Mouse (Mus musculus): ENCODE data around the gene Crat. TPM values are rescaled to one million over a fixed set of nuclear protein-coding genes. Genes with fewer than 3 reads are reported as not detected.

The Crat gene
- 22.5 and 23.7 TPM in 2 replicates for polyA plus RNA-seq (2016; fragmentation: Nextera tagmentation; extraction: Ambion mirVana)

- DNase-seq (ENCODE audit: low spot score) = peak; percentile 86
- peaks cover 56% of the 10 kb centered on the region for H3K4me1 ChIP-seq
- peaks cover 18% of the 10 kb centered on the region for H3K27me3 ChIP-seq (ENCODE audit: low read depth, poor library complexity, severe bottlenecking)
- under 1% methylated on average over 58 of the region's 58 CpGs for WGBS
- H3K9me3 ChIP-seq (replicated peaks) = no peaks in the 10 kb centered on the region
- H3K4me3 ChIP-seq = peak within 1 kb of the TSS; percentile 94
- H3K27ac ChIP-seq (replicated peaks) = peak within 1 kb of the TSS; percentile 99
- peaks cover 22% of the 10 kb centered on the region for H3K36me3 ChIP-seq
Observed at GRCm38 (mm10) chr2:30415157-30415935, at the start of gene Crat. Crat (minus strand) TSS chr2:30415813.

- H3K4me3 ChIP-seq = peak overlapping the region; percentile 33
- H3K9me3 ChIP-seq (replicated peaks) = no peaks in the 10 kb centered on the region
- 0 out of 2 replicates have a peak overlapping the region, but pooled peaks have one; percentile 43 for H3K27ac ChIP-seq (replicated peaks)
- DNase-seq (ENCODE audit: low spot score) = no peak
- H3K36me3 ChIP-seq = no peaks in the 10 kb centered on the region
- peaks cover 23% of the 10 kb centered on the region for H3K27me3 ChIP-seq (ENCODE audit: low read depth, poor library complexity, severe bottlenecking)
- peaks cover 37% of the 10 kb centered on the region for H3K4me1 ChIP-seq
- WGBS = 70% methylated on average over 5 of the region's 5 CpGs
Observed at GRCm38 (mm10) chr2:30464411-30464810, 48.8 kb upstream of the Crat start.

GRCm38 (mm10) chr2:30463904-30464330 lies 48.3 kb upstream of the Crat start:
- H3K4me1 ChIP-seq = peaks cover 32% of the 10 kb centered on the region
- peak overlapping the region; percentile 33 for H3K4me3 ChIP-seq
- peak overlapping the region; percentile 64 for H3K27ac ChIP-seq (replicated peaks)
- H3K27me3 ChIP-seq (ENCODE audit: low read depth, poor library complexity, severe bottlenecking) = peaks cover 18% of the 10 kb centered on the region
- peak; percentile 54 for DNase-seq (ENCODE audit: low spot score)
- H3K9me3 ChIP-seq (replicated peaks) = no peaks in the 10 kb centered on the region
- 6% methylated on average over 9 of the region's 9 CpGs for WGBS
- H3K36me3 ChIP-seq = peaks cover 3% of the 10 kb centered on the region

- Histone ChIP-seq H3K36me3 (peaks cover 7% of the 10 kb centered on the region), H3K4me3 (peak overlapping the region; percentile 33; the same call in 1 of the 2 replicates), H3K27ac (replicated peaks) (peak overlapping the region; percentile 64), H3K4me1 (peaks cover 26% of the 10 kb centered on the region), H3K9me3 (replicated peaks) (no peaks in the 10 kb centered on the region), H3K27me3 (ENCODE audit: low read depth, poor library complexity, severe bottlenecking) (peaks cover 13% of the 10 kb centered on the region)
- 30% methylated on average over 5 of the region's 5 CpGs for WGBS
- DNase-seq (ENCODE audit: low spot score) = no peak
Observed at GRCm38 (mm10) chr2:30463341-30463761, 47.7 kb upstream of the Crat start.

- H3K27me3 ChIP-seq (ENCODE audit: low read depth, poor library complexity, severe bottlenecking) = no peaks in the 10 kb centered on the region
- peaks cover 23% of the 10 kb centered on the region for H3K4me1 ChIP-seq
- H3K4me3 ChIP-seq = no peak overlapping the region
- no peaks in the 10 kb centered on the region for H3K9me3 ChIP-seq (replicated peaks)
- DNase-seq (ENCODE audit: low spot score) = no peak
- H3K36me3 ChIP-seq = peaks cover 7% of the 10 kb centered on the region
- WGBS = 91% methylated on average over 6 of the region's 6 CpGs
- no peak overlapping the region for H3K27ac ChIP-seq (replicated peaks)
Observed at GRCm38 (mm10) chr2:30459241-30459640, 43.6 kb upstream of the Crat start.

GRCm38 (mm10) chr2:30458349-30458748 lies 42.7 kb upstream of the Crat start:
- H3K27ac ChIP-seq (replicated peaks) = no peak overlapping the region
- H3K4me1 ChIP-seq = peaks cover 17% of the 10 kb centered on the region
- H3K9me3 ChIP-seq (replicated peaks) = no peaks in the 10 kb centered on the region
- H3K4me3 ChIP-seq = no peak overlapping the region
- no peak for DNase-seq (ENCODE audit: low spot score)
- H3K36me3 ChIP-seq = peaks cover 10% of the 10 kb centered on the region
- no peaks in the 10 kb centered on the region for H3K27me3 ChIP-seq (ENCODE audit: low read depth, poor library complexity, severe bottlenecking)
- WGBS = 91% methylated on average over 6 of the region's 6 CpGs

- Histone ChIP-seq H3K27me3 (ENCODE audit: low read depth, poor library complexity, severe bottlenecking) (no peaks in the 10 kb centered on the region), H3K36me3 (peaks cover 14% of the 10 kb centered on the region), H3K4me1 (peaks cover 20% of the 10 kb centered on the region), H3K4me3 (no peak overlapping the region), H3K9me3 (replicated peaks) (no peaks in the 10 kb centered on the region), H3K27ac (replicated peaks) (peak overlapping the region; percentile 19; the same call in 1 of the 2 replicates)
- DNase-seq (ENCODE audit: low spot score) = no peak
- 84% methylated on average over 13 of the region's 13 CpGs for WGBS
Observed at GRCm38 (mm10) chr2:30456104-30456980, 40.7 kb upstream of the Crat start.

GRCm38 (mm10) chr2:30454587-30454986 lies 39.0 kb upstream of the Crat start:
- DNase-seq (ENCODE audit: low spot score) = no peak
- H3K27me3 ChIP-seq (ENCODE audit: low read depth, poor library complexity, severe bottlenecking) = no peaks in the 10 kb centered on the region
- no peak overlapping the region for H3K4me3 ChIP-seq
- peaks cover 8% of the 10 kb centered on the region for H3K9me3 ChIP-seq (replicated peaks)
- H3K27ac ChIP-seq (replicated peaks) = no peak overlapping the region
- H3K36me3 ChIP-seq = peaks cover 27% of the 10 kb centered on the region
- 91% methylated on average over 5 of the region's 5 CpGs for WGBS
- peaks cover 20% of the 10 kb centered on the region for H3K4me1 ChIP-seq

GRCm38 (mm10) chr2:30453570-30453969 lies 38.0 kb upstream of the Crat start:
- Histone ChIP-seq H3K9me3 (replicated peaks) (peaks cover 17% of the 10 kb centered on the region), H3K27me3 (ENCODE audit: low read depth, poor library complexity, severe bottlenecking) (no peaks in the 10 kb centered on the region), H3K4me1 (peaks cover 20% of the 10 kb centered on the region), H3K4me3 (no peak overlapping the region), H3K36me3 (peaks cover 30% of the 10 kb centered on the region), H3K27ac (replicated peaks) (peak overlapping the region; percentile 50)
- 82% methylated on average over 3 of the region's 3 CpGs for WGBS
- no peak for DNase-seq (ENCODE audit: low spot score)

GRCm38 (mm10) chr2:30451525-30451924 lies 35.9 kb upstream of the Crat start:
- Histone ChIP-seq H3K27ac (replicated peaks) (no peak overlapping the region), H3K4me3 (no peak overlapping the region), H3K4me1 (peaks cover 24% of the 10 kb centered on the region), H3K36me3 (peaks cover 50% of the 10 kb centered on the region), H3K9me3 (replicated peaks) (peaks cover 17% of the 10 kb centered on the region), H3K27me3 (ENCODE audit: low read depth, poor library complexity, severe bottlenecking) (no peaks in the 10 kb centered on the region)
- 83% methylated on average over 3 of the region's 3 CpGs for WGBS
- DNase-seq (ENCODE audit: low spot score) = no peak

- 77% methylated on average over 1 of the region's 1 CpGs for WGBS
- Histone ChIP-seq H3K4me3 (no peak overlapping the region), H3K27me3 (ENCODE audit: low read depth, poor library complexity, severe bottlenecking) (no peaks in the 10 kb centered on the region), H3K27ac (replicated peaks) (no peak overlapping the region), H3K4me1 (peaks cover 30% of the 10 kb centered on the region), H3K36me3 (peaks cover 60% of the 10 kb centered on the region), H3K9me3 (replicated peaks) (peaks cover 17% of the 10 kb centered on the region)
- DNase-seq (ENCODE audit: low spot score) = no peak
Observed at GRCm38 (mm10) chr2:30450530-30450929, 34.9 kb upstream of the Crat start.

GRCm38 (mm10) chr2:30448371-30448770 lies 32.8 kb upstream of the Crat start:
- Histone ChIP-seq H3K9me3 (replicated peaks) (peaks cover 17% of the 10 kb centered on the region), H3K4me3 (no peak overlapping the region), H3K27ac (replicated peaks) (0 out of 2 replicates have a peak overlapping the region, but pooled peaks have one; percentile 13), H3K4me1 (peaks cover 48% of the 10 kb centered on the region), H3K36me3 (peaks cover 78% of the 10 kb centered on the region), H3K27me3 (ENCODE audit: low read depth, poor library complexity, severe bottlenecking) (no peaks in the 10 kb centered on the region)
- DNase-seq (ENCODE audit: low spot score) = no peak
- WGBS = 91% methylated on average over 7 of the region's 7 CpGs

Measured in midbrain, embryonic 10.5 days (tissue).